Comparison of ENCODE assay signal across 29 mouse cellular contexts in genomic region chr2:114774278-114774677, GRCm38 (mm10).
DNase-seq lines count a peak whose midpoint lies in the region; ATAC-seq and TF ChIP-seq lines count a peak whose summit lies in the region.
"Had no signal": no experiment of that assay in that cellular context is flagged by ENCODE, and none has a peak within 500 bp of the region (broad histone marks: within the 10 kb centered on the region; RNA-seq: fewer than 3 reads in every experiment).

No protein-coding gene starts in this region.

- WGBS in kidney, embryonic 14.5 days = 94% methylated on average over 3 of the region's 3 CpGs

- H3K36me3 ChIP-seq in kidney, embryonic 14.5 days (ENCODE audit: control insufficient read depth, insufficient read depth, low read length) = no peaks in the 10 kb centered on the region
- H3K36me3 ChIP-seq: embryonic facial prominence, embryonic 10.5 days; embryonic facial prominence, embryonic 13.5 days; forebrain, embryonic 12.5 days; forebrain, embryonic 15.5 days; G1E; heart, embryonic 12.5 days; heart, embryonic 15.5 days; hindbrain, embryonic 10.5 days; hindbrain, embryonic 13.5 days had no signal

- no peaks in the 10 kb centered on the region for H3K27me3 ChIP-seq in kidney, embryonic 14.5 days (ENCODE audit: control insufficient read depth, insufficient read depth, low read length)
- H3K27me3 ChIP-seq: CH12.LX; embryonic facial prominence, embryonic 13.5 days; forebrain, embryonic 12.5 days; forebrain, embryonic 15.5 days; heart, embryonic 12.5 days; heart, embryonic 15.5 days; hindbrain, embryonic 13.5 days had no signal

- TF ChIP-seq CTCF in left cerebral cortex, adult 2 months (IDR thresholded peaks at IDR 0.05) = no peak

- no peaks in the 10 kb centered on the region; the same call in 1 of the 2 replicates for H3K4me1 ChIP-seq in kidney, embryonic 14.5 days (ENCODE audit: control insufficient read depth, insufficient read depth, low read length)
- H3K4me1 ChIP-seq: embryonic facial prominence, embryonic 10.5 days; embryonic facial prominence, embryonic 13.5 days; forebrain, embryonic 12.5 days; forebrain, embryonic 15.5 days; heart, embryonic 15.5 days; hindbrain, embryonic 10.5 days; hindbrain, embryonic 13.5 days had no signal

- H3K9me3 ChIP-seq in kidney, embryonic 14.5 days (ENCODE audit: control insufficient read depth, low read length) = no peaks in the 10 kb centered on the region
- H3K9me3 ChIP-seq: embryonic facial prominence, embryonic 10.5 days; embryonic facial prominence, embryonic 13.5 days; forebrain, embryonic 12.5 days; forebrain, embryonic 15.5 days; G1E; heart, embryonic 12.5 days; heart, embryonic 15.5 days; hindbrain, embryonic 10.5 days; hindbrain, embryonic 13.5 days had no signal

- H3K9ac ChIP-seq in kidney, embryonic 14.5 days (ENCODE audit: low read depth, low read length) = no peak overlapping the region
- H3K9ac ChIP-seq: embryonic facial prominence, embryonic 13.5 days; forebrain, embryonic 12.5 days; forebrain, embryonic 15.5 days; heart, embryonic 12.5 days; heart, embryonic 15.5 days; hindbrain, embryonic 13.5 days had no signal

- no peak overlapping the region for H3K4me2 ChIP-seq in kidney, embryonic 14.5 days (replicated peaks; ENCODE audit: low read depth, low read length)
- H3K4me2 ChIP-seq: embryonic facial prominence, embryonic 13.5 days; forebrain, embryonic 12.5 days; forebrain, embryonic 15.5 days; heart, embryonic 12.5 days; heart, embryonic 15.5 days; hindbrain, embryonic 13.5 days had no signal

- intact Hi-C loops in left cerebral cortex, adult 2 months (cut with DNase I) = no loop called here

- H3K27ac ChIP-seq in kidney, embryonic 14.5 days (ENCODE audit: low read depth, low read length) = no peak overlapping the region
- no peak overlapping the region for H3K27ac ChIP-seq in left cerebral cortex, adult 2 months
- H3K27ac ChIP-seq: embryonic facial prominence, embryonic 10.5 days; embryonic facial prominence, embryonic 13.5 days; forebrain, embryonic 12.5 days; forebrain, embryonic 15.5 days; heart, embryonic 15.5 days; hindbrain, embryonic 10.5 days; hindbrain, embryonic 13.5 days had no signal

- no peak overlapping the region for H3K4me3 ChIP-seq in kidney, embryonic 14.5 days (ENCODE audit: low read length)
- no peak overlapping the region for H3K4me3 ChIP-seq in left cerebral cortex, adult 2 months
- H3K4me3 ChIP-seq: embryonic facial prominence, embryonic 10.5 days; embryonic facial prominence, embryonic 13.5 days; erythroblast, embryonic 14.5 days; forebrain, embryonic 12.5 days; forebrain, embryonic 15.5 days; heart, embryonic 12.5 days; heart, embryonic 15.5 days; hindbrain, embryonic 10.5 days; hindbrain, embryonic 13.5 days had no signal

- ATAC-seq in kidney, embryonic 14.5 days (ENCODE audit: low FRiP score, low TSS enrichment) = no peak
- ATAC-seq: forebrain, embryonic 15.5 days; hindbrain, embryonic 16.5 days had no signal

- DNase-seq in kidney, adult 9 months = peak; percentile 37
- DNase-seq in 3T3-L1 (ENCODE audit: low read depth, low spot score) = peak; percentile 29
- peak; percentile 1 for DNase-seq in 416B (ENCODE audit: low read depth)
- no peak for DNase-seq in urinary bladder, adult 18-20 months (ENCODE audit: low spot score in 2 of 2)
- DNase-seq in left cerebral cortex, adult 2 months (ENCODE audit: extremely low spot score in 1 of 2, low spot score in 2 of 2) = no peak
- DNase-seq: adrenal gland, postnatal 10 days; B cell, adult 2 months; cerebellum, adult 11 months; cerebellum, adult 2 months; cerebellum, adult 9-11 months; cerebellum, postnatal 25 days; embryo, embryonic 11 days; gastrocnemius, postnatal 25 days; heart, adult 18-20 months; heart, postnatal 10 days; heart, postnatal 36 days had no signal

Comparison
In these comparisons a context has a peak if more than half of its experiments do, and no peak if none do; other contexts are left out.
1. DNase-seq: peak in kidney, adult 9 months (single experiment), 3T3-L1 (single experiment) and 416B (single experiment); none in urinary bladder, adult 18-20 months (0 of 2) and left cerebral cortex, adult 2 months (0 of 2).